Mouse (Mus musculus) adrenal gland, adult 2 months (tissue): ENCODE results near the gene Car4. TPM values are rescaled to one million over a fixed set of nuclear protein-coding genes. Genes with fewer than 3 reads are reported as not detected.

Experiments used
- DNase-seq: peaks from one replicate; pipeline ENCODE4 v3.0.0; 2021
- long read RNA-seq: library from polyadenylated mRNA; stranded (forward); transcript quantifications from one replicate; pipeline ENCODE4 v2.0.0, GENCODE M21; 2021
- polyA plus RNA-seq: library from polyadenylated mRNA; depleted of rRNA; stranded (reverse); fragments of >200 nt; gene quantifications from 2 replicates; pipeline ENCODE4 v1.2.3, GENCODE M21; 2012; rRNA removed
- total RNA-seq, 2 experiments: library from RNA; stranded (reverse); gene quantifications; 2 replicates each; pipeline ENCODE4 v1.2.3; 2021

The Car4 gene
- total RNA-seq (1 to 10 TPM; 5.2 to 8.5 TPM), polyA plus RNA-seq (3.8 and 4.3 TPM in 2 replicates)
- long read RNA-seq, transcript Car4-201 (8 exons, 1,256 nt), result major isoform, 21 of 22 reads
- long read RNA-seq, partial matches to known transcripts, result 0 of 22 reads
- long read RNA-seq, other reads (novel, unspliced or antisense), result 1 of 22 reads

DNA sequence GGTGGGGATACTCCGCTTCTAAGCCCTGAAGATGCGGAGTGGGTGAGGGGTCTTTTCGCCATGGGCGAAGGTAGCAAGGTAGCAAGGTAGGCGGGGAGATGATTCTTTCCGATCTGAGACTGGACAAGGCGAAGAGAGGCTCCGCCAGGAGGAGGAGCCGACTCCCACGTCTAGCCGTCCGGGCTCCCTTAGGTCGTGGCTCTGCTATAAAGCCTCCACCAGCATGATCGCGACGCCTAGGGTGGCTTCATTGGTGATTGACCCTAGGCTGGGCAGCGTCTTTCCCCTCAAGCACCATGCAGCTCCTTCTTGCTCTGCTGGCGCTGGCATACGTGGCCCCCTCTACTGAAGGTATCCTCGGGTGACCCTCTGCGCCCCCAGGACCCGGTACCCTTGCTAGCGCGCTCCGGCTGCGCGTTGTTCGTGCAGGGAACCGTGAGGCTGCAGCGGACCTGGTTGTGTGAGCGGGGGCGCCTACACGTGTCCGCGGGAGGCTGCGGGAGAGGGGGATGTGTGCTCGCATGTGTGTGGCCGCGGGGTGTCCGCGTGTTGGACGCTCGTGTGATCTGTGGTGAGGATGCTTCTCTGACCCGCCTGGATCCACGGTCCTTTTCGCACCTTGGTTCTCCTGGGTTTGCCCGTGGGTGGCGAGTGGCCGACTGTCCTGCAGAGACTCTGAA is at the start of gene Car4:
TSS of gene Car4 (plus strand) at position 196 of the 680 bp plus-strand sequence.
- peak; percentile 9 for DNase-seq

DNA sequence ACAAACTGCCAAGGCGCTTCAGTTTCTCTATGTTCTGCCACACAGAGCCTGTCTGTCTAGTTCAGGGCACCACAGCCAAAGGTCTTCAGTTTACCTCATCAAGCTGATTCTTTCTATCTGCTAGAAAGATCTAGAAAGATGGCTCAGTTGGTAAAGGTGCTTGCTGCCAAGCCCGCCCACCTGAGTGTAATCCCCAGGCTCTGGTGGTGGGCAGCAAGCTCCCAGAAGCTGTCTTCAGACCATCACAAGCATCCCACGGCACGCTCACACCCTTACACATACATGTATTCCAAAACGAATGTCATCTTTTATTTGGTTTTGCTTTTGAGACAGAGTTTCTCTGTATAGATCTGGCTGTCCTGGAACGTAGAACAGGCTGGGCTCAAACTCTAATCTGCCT is 49.1 kb upstream of the Car4 start:
- DNase-seq, result no peak

DNA sequence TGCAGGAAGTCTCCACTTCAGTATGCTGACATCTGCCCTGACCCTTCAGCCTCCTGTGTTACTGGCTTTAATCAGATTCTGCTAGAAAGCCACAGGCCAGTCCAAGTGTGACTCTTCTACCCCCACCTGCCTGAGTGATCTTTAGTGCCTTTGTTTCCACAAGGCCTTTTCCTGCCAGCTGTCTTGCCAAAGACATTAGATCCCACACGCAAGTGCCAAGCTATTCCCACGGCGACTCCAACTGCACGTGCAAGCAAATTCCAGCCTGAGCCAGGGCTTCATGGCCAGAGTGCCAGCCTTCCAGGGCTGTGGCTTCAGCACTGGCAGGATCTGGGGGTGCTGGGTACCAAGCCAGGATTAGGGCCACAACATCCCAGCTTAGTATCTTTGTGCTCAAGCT is 47.2 kb upstream of the Car4 start:
- DNase-seq, result peak; percentile 11

DNA sequence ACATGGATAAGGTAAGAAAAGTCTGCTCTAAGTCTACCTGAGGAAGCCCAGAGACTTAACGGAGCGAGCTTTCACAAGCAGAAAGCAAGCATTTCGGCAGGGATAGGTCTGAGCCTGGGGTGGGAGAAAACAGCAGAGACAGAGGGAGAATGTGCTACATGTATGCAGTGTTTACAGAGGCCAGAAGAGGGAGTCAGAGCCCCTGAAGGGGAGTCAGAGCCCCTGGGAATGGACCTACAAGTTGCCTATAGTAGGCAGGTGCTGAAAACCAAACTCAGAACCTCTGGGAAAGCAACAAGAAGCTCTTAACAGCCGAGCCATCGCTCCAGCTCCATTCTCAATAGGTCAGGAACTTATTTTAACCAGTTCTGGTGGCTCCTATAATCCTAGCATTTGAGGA is 42.9 kb upstream of the Car4 start:
- no peak for DNase-seq

DNA sequence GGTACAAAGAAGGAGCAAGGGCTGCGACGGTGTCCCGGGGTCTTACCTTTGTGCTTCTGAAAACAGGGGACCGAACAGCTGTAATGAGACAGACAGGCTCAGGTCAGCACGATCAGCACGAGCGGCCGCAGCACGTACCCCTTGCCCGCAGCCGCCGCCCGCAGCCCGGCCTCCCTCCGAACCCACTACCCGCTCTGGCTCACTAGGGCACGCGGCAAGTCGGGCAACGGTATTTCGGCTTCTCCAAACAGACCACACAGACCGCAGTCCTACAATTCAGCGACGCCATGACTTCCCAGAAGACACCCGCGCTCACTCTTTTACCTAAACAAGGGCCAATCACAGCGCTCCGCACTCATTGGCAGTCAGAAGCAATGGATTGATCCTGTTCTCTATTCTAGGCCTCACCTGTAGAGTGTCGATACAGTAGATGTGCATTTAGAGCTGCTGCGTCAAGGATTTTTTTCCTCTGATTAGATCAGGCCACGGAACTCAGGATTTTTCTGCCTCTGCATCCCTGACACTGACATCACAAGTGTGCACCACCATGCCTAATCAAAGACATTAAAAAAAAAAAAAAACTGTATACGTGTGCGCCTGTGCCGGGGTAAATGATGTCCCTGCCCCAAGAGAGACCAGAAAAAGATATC is 41.4 kb upstream of the Car4 start, which contains the start of gene Znhit3:
TSS of gene Znhit3 (minus strand) at position 314 of the 650 bp plus-strand sequence.
- peak; percentile 87 for DNase-seq

DNA sequence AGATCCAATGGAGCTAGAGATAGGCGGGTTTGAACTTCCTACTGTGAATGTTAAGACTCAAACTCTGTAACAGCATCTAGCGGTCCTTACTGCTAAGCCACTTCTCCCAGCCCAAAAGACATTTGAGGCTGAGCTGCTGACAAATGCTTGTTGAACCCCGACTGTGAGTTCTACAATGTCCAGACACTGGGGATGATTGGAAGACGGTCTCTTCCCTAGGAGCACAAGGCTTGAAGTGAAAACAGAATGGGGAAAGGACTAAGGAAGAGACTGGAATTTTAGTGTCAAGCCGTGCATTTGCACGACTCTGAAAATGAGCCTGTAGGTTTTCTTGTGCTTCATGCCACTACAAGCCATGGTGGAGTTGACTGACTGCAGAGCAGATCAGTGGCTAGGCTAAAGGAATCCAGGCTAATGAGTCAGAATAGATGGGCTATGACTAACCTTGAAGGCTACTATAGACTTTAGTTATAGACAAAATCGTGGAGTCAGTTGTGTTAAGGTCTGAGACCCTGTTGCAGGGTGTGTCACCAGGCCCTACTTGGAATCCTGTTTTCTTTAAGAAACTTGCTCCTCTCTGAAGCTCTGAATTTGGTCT is 40.8 kb upstream of the Car4 start:
- DNase-seq, result no peak

DNA sequence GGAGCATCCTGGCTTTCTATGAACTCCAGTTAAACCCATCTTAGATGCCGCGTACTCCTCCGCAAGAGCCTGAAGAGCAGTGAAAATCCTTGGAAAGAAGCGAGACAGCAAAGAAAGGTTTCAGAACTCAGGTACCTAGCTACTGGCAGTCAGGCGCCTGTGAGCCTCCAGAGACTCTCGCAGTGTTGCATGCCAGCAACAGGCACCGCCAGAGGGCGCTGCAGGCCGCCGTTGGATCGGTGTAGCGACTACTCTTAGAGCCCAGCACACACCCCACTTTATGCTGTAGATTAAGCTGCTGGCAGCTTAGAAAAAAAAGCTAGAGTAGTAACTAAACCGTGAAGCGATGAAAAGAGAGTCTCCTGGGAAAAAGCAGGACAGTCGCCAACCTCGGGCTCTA is 39.2 kb upstream of the Car4 start:
- DNase-seq, result peak; percentile 77

DNA sequence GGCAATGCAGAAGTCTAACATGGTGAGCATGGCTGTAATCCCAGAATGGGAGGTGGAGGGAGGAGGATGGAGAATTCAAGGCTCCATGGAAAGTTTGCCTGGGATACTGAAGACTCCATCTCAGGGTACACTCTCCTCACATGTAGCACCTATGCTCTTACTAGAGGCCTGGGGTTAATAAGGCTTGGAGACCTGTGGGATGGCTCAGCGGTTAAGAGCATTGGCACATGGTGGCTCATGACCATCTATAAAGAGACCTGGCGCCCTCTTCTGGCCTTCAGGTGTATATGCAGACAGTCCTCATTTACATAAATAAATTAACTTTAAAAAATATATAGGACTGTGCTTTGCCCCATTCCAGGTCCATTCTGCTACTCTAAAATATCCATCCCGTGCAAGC is 38.3 kb upstream of the Car4 start:
- peak; percentile 19 for DNase-seq

DNA sequence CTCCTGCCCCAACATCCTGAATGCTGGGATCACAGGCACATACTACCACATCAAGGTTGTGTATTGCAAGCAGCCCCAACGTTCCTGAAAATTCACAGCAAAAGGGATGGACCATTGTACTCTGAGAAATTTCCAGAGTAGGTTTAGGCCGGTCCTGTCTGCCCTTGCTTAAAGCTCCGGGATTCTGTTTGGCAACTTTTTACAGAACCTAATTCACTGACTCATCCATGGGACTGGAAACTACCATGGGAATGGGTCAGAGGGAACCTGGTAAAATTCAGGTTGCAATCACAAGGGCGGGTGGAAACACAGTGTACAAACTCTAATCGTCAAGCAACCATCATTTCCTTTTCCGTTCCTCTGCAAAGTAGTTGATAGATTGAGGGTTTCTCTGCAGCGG is 37.6 kb upstream of the Car4 start:
- no peak for DNase-seq

DNA sequence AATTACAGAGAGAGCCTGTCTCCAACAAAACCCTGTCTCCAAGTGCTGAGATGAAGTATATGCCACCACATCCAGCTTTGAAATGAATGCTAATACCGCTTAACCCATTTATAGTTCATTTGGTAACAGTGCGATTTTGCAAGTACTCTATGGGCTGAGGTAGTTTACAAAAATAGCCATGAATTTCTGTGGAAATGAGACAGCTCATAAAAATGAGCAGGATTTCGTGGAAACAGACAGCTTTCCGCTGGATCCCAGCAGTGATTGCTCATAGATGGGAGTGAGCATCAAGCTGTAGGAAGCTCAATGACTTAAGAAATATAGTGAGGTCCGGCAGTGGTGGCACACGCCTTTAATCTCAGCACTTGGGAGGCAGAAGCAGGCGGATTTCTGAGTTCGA is 36.6 kb upstream of the Car4 start:
- DNase-seq, result no peak

DNA sequence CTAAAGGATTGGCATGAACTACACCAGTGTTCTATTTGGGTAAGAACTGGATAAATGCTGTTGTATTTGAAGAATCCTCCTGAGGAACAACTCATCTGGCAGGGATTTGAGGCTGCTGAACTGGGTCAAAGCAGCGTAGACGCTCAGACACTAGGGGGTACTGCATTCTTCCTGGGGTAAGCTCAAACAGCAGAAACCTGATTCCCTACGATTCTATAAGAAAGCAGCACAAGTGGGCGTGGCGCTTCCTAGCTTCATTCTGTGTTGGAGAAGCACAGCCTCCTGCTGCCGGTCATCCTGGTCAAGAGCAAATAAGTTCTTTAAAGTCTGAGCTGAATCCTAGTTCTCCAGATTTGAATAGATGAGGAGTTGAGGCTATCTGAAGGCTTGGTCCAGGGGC is 25.3 kb upstream of the Car4 start:
- DNase-seq, result no peak

DNA sequence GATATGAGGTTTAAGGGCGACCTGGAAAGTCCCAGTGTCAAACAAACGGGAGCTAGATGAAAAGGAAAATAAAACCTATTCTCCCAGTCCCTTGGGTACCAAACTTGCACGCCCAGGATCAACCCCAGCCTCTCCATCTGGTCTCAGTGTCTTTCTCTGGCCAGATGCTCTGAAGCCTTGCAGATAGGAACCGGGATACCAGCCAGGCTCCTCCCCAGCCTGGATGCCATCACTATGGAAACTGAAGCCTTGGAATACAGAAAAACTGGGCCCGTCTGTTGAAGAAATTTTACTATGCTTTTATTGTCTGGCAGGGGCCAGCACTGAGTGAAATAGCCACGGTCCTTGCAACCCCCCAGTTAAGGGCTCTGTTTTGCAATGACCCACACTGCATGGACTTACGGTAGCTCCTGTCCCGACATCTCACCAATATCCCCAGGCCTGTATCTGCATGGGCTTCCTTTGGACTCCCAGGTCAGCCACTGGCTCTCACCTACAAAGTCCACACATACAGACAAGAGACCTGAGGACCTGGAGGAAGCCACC is 18.0 kb upstream of the Car4 start:
- no peak for DNase-seq

DNA sequence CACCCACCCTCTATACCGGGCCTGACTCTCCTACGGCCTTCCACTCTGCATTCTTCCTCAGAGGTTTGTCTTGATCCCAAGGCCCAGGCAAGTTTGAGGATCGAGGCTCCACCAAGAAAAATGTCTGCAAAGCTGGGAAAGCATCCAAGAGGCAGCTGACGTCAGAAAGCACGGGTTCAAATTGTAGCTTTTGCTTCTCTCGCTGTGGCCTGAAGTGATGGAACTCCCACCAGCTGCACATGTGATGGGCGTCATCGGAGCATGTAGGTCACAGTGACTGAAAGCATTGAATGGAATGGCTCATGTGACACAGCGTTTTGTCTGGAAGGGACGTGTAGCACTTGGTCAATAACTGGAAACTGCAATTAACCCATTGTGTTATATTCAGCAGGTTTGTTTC is 17.4 kb upstream of the Car4 start:
- DNase-seq, result no peak

DNA sequence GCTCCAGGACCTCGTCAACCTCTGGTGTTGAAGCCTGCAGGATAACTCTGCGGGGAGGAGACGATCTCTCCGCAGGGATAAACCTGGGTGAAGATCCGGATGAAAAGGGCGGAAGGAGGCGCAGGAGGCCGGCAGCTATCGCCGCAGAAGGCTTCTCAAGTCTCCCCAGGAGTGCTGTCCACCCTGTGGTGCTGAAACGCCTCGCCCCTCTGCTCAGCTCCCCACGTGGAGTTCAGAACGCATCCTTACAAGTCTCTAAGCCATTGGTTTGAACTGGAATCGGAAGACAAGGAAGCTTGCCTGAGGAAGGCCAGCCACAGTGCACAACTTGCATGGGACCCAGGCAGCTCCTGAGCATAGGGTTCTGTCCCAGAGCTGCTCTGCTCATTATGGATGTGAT is 13.6 kb upstream of the Car4 start:
- peak; percentile 55 for DNase-seq

DNA sequence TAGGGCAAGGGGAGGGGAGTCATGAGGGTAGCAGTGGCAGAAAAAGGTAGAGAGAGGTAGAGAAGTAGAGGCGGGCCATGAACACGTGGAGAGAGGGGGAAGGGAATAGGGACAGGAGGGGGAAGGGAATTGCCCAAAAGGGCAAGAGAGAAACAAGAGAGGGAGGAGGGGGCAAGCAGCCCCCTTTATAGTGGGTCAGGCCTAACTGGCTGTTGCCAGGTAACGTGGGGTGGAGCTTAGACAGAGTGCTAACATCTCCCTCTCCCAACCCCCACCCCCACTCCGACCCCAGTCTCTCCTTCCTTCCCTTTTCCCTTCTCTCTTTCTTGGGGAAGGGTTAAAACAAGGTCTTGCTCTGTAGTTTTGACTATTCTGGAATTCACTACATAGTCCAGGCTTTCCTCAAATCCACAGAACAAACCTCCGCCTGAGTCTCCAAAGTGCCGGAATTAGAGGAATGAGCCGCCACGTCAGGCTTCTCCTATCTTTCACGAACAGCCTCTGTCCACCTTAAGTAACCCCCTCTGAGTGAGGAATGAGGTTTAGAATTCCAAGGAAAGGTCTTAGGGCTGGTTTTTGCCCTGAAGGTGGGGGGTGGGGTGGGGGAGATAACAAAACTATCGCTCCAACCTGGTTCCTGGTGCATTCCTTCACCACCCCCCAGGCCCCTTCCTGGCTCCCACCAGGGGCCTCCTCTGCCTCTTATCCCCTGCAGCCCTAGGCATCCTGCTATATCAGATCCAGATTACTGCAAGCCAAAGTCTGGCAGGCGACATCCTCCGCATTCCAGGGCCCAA is 12.7 kb upstream of the Car4 start:
- DNase-seq, result no peak

DNA sequence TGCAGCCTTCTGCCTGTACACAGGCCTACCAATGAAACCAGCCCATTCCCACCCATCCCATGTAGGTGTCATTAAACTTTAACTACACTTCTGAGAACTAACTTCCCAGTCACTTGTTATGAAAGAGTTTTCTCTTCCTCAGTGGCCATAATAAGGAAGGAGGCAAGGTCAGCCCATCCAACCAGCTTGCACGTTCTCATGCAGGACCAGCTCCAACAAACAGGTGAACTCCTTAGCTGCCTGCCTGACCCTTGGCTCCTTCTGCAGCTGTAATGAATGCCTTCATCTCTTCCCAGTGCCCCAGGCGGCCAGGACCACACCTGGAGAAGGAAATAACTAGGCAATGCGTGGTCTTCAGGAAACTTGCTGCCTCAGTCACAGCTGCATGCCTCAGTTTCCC is 11.7 kb upstream of the Car4 start:
- DNase-seq, result no peak

DNA sequence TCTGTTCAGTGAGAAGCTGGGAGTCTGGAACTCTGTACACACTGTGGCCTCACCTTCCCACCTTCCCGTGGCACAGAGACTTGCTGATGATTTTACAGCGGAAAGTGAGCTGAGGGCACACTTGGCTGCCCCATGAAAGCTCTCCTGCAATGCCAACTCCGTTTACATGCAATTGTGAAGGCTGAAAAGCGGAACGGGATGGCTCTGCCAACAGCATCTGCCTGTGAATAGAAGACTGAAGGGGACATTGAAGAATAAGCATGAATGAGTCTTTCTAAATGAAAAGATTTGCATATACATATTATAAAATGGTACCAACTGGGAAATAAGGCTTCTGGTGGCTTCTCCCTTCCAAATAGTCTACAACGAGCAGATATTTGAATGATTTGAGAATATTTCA is 10.4 kb upstream of the Car4 start:
- no peak for DNase-seq

DNA sequence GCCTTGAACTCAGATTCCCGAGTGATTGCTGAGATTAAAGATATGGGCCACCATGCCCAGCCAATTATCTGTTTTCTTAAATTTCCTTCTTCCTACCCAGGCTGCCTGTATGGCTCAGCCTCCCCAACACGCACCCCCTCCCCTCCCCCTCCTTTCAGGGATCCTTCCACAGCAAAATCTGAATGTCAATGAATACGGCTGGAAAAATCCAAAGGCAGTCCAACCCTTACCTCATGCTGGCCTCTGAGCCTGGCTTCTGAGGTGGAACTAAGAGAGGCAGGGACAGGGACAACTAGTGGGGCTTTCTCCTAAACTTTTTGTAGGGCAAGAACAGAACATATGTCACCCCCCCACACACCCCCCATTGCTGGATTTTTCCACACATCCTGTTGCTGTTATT is 9.5 kb upstream of the Car4 start:
- DNase-seq, result no peak

DNA sequence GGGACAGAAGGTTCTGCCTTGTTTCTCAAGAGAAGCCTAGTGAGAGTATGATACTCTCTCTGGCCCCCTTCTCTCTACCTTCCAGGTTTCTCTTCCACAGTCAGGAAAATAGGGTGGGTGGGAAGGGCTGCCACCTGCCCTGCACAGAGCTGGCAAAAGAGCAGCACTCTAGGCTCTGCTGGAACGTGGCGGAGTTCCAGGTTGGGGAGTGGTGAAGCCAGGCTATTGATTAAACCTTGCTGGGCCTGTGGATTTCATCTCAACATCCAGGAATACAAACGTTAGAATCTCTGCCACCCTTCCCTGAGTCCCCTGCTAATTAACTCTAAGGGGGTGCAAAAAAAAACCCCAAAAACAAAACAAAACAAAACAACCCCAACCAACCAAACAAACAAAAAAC is 9.1 kb upstream of the Car4 start:
- no peak for DNase-seq

DNA sequence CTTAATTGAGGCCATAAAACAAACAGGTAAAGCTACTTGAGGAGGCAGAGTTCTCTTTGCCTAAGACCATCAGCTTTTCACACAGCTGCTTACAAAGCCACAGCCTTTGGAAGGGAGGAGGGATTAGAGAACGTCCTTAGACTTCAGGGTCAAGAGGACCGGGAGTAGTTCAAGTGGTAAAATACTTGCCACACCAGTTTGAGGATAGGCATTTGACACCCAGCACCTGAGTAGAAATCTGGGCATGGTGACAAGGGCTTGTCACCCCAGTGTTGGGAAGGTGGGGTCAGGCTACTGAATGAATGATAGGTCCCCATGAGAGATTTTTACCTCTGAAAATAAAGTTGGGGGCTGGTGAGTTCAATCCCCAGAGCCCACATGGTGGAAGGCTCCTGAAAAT is 5.0 kb upstream of the Car4 start:
- no peak for DNase-seq

DNA sequence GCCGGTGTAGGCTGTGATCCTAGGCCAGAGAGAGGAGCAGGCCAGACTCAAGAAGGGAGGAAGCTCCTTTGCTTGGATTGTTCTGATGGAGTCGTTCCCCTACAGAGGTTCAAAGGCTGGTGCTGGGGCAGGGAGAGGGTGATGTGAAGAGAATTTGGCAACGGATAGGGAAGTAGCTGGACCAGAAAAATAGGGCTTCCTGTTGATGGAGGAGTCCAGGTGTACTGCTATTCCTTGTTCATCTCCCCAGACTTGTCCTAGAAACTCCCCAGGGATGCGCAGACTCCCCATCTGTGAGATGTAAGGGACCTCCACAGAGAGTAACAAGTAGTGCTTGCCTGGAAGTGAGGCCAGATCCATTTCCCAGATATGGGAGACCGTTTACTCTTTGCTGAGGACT is 1.2 kb upstream of the Car4 start:
- DNase-seq, result no peak

DNA sequence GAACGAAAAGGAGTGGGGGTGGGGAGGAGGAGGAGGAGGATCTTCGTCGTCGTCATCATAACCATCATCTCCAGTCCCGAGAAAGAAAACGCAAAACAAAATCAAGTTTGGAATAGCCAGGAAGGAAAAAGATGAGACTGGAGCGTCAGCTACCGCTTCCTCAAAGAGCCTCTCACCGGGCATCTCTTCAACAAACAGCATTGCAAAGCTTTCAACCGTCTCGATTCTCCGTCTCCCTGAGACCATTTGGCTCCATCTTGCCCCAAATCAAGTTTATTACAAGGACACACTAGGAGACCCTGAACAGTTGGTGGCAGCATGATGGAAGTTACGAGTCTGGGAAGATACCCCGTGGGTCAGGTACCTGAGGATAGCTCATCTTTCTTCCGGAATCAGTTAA is 415 bp upstream of the Car4 start:
- no peak for DNase-seq
